Mouse (Mus musculus): ENCODE measurements around the gene Pgd.

DNA sequence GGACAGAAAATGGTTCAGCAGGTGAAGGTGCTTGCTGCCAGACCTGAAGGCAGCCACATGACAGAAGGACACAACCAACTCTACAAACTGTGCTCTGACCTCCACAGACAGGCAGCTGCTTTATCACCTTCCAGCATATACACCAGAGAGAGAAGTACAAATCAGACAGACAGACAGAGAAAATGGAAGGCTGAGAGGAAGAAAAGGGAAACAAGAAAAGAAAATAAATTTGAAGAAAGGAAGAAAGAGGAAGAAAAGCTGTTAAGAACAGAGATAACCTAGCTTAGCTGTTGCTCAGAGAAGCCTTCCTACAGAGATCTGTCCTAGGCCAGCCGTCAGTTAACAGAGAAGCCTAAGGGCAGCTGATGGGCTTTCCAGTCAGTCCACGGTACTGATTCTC lies 7.4 kb downstream of the Pgd start:
- TF ChIP-seq CTCF (IDR thresholded peaks at IDR 0.05; ENCODE audit: control insufficient read depth, insufficient read depth, insufficient read length) = no peak
- no peak for TF ChIP-seq MYOD1 (IDR thresholded peaks at IDR 0.05; ENCODE audit: control insufficient read depth, insufficient read length, low read depth)
- no peak for TF ChIP-seq USF1 (IDR thresholded peaks at IDR 0.05; ENCODE audit: low read depth)

Data from C2C12 (cell line).